8 mouse cellular contexts compared by ENCODE assay signal in the genomic region with DNA sequence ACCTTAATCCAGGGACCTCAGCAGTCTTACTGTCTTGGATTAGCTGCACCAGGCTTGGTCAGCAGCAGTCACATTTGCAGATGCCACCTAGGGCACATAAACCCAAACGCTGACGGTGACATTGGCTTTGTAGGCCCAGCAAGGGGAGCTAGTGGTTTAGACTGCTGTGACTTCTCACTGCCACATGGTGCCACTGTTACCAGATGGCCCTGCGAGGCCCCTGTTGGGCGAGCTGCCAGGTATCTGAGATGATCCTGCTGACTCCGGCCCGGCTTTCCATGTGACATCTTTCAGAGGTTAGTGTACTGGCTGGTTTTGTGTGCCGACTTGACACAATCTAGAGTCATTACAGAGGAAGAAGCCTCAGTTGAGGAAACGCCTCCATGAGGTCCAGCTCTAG. TPM values are rescaled to one million over a fixed set of nuclear protein-coding genes. Genes with fewer than 3 reads are reported as not detected.
A peak's percentile ranks its signal among the peaks of the same experiment; 100 is the strongest.
DNase-seq lines count a peak whose midpoint lies in the region; ATAC-seq lines count a peak whose summit lies in the region.

No protein-coding gene starts in this region.

- H3K9ac ChIP-seq in kidney, embryonic 16.5 days (replicated peaks; ENCODE audit: low read length) = no peak overlapping the region

- ATAC-seq in kidney, embryonic 16.5 days (ENCODE audit: low FRiP score, low TSS enrichment) = no peak

- H3K4me1 ChIP-seq in kidney, embryonic 16.5 days (ENCODE audit: insufficient read depth, low read length) = no peaks in the 10 kb centered on the region

- WGBS in kidney, embryonic 16.5 days = 55% methylated on average over 8 of the region's 8 CpGs

- no peak overlapping the region for H3K4me2 ChIP-seq in kidney, embryonic 16.5 days (replicated peaks; ENCODE audit: low read depth, low read length)

- H3K27ac ChIP-seq in kidney, embryonic 16.5 days (ENCODE audit: low read length) = no peak overlapping the region

- H3K36me3 ChIP-seq in kidney, embryonic 16.5 days (ENCODE audit: insufficient read depth, low read length) = no peaks in the 10 kb centered on the region
- H3K36me3 ChIP-seq in splenic B cell, adult 2 months (ENCODE audit: control insufficient read depth, insufficient read depth, low read length, poor library complexity, severe bottlenecking) = no peaks in the 10 kb centered on the region

- H3K4me3 ChIP-seq in kidney, embryonic 16.5 days (ENCODE audit: low read length) = no peak overlapping the region

- no peaks in the 10 kb centered on the region for H3K27me3 ChIP-seq in kidney, embryonic 16.5 days (ENCODE audit: insufficient read depth, low read length)
- no peaks in the 10 kb centered on the region for H3K27me3 ChIP-seq in splenic B cell, adult 2 months (ENCODE audit: control insufficient read depth, insufficient read depth, low read length, poor library complexity, severe bottlenecking)

- peak; percentile 52 for DNase-seq in kidney, adult 11 months
- peak; percentile 90 for DNase-seq in MN1 (ENCODE audit: low spot score)
- DNase-seq in cerebellum, adult 8-10 months = peak; percentile 90
- peak; percentile 91 for DNase-seq in heart, postnatal 4 days
- peak; percentile 63 for DNase-seq in splenic B cell, adult 2 months (ENCODE audit: low read depth, low spot score)
- DNase-seq in frontal cortex, postnatal 36 days (ENCODE audit: low spot score in 2 of 2) = no peak
- no peak for DNase-seq in right cerebral cortex, adult 2 months (ENCODE audit: low spot score in 2 of 2)

- no peaks in the 10 kb centered on the region for H3K9me3 ChIP-seq in kidney, embryonic 16.5 days (ENCODE audit: low read length)

RNA-seq across cellular contexts. Expression of gene Gh, which starts 12.3 kb away (rescaled TPM):
- polyA plus RNA-seq in kidney, embryonic 16.5 days (2015; fragmentation: Nextera tagmentation; extraction: Ambion mirVana) = not detected in 2 replicates
- not detected for total RNA-seq in heart, postnatal 4 days (2021)

RNA-seq across cellular contexts. Expression of gene Tcam1, which starts 12.9 kb away (rescaled TPM):
- 0.81 and 1.0 TPM in 2 replicates for polyA plus RNA-seq in kidney, embryonic 16.5 days (2015; fragmentation: Nextera tagmentation; extraction: Ambion mirVana)
- not detected for total RNA-seq in heart, postnatal 4 days (2021)

RNA-seq across cellular contexts. Expression of gene Smarcd2, which starts 16.6 kb away (rescaled TPM):
- polyA plus RNA-seq in kidney, embryonic 16.5 days (2015; fragmentation: Nextera tagmentation; extraction: Ambion mirVana) = 55.0 and 59.0 TPM in 2 replicates
- 10 to 100 TPM; 20.2 to 20.3 TPM for total RNA-seq in heart, postnatal 4 days (2021)

RNA-seq across cellular contexts. Expression of gene Cd79b, which starts 25.2 kb away (rescaled TPM):
- 6.9 and 7.2 TPM in 2 replicates for polyA plus RNA-seq in kidney, embryonic 16.5 days (2015; fragmentation: Nextera tagmentation; extraction: Ambion mirVana)
- 1 to 10 TPM; 1.2 to 2.1 TPM for total RNA-seq in heart, postnatal 4 days (2021)

RNA-seq across cellular contexts. Expression of gene Psmc5, which starts 33.4 kb away (rescaled TPM):
- polyA plus RNA-seq in kidney, embryonic 16.5 days (2015; fragmentation: Nextera tagmentation; extraction: Ambion mirVana) = 312 and 314 TPM in 2 replicates
- total RNA-seq in heart, postnatal 4 days (2021) = 100 to 1,000 TPM; 112 TPM

Comparison
In these comparisons a context has a peak if more than half of its experiments do, and no peak if none do; other contexts are left out.
1. DNase-seq: peak in kidney, adult 11 months (single experiment), MN1 (single experiment), cerebellum, adult 8-10 months (single experiment), heart, postnatal 4 days (single experiment) and splenic B cell, adult 2 months (single experiment); none in frontal cortex, postnatal 36 days (0 of 2) and right cerebral cortex, adult 2 months (0 of 2).